Mouse (Mus musculus) 3134 (cell line): ENCODE data around the gene Cga.

ENCODE experiments used
- DNase-seq: peaks from one replicate; pipeline ENCODE4 v3.0.0-alpha.2; 2011; ENCODE audit warnings: low spot score; ENCODE audit not compliant: insufficient read length; ENCODE audit errors: extremely low read depth

The Cga gene

DNA sequence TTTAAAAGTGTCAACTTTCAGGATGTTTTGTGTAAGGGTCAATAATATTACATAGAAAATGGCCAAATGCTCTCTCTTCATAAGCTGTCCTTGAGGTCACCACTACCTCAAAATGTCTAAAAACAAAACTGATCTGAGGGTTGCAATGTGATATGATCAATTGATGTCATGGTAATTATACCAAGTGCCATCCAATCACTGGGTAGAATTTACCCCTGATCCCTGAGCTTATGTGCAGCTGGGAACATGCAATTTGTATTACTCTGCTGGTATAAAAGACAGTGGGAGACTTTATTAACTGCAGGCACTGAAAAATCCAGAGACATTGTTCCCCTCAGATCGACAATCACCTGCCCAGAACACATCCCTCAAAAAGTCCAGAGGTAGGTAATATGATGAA is at the start of gene Cga:
Gene Cga, plus strand, starts transcription at position 301 of the 400 bp plus-strand sequence.
- DNase-seq: no peak

- no peak for DNase-seq
These were observed 49.7 kb upstream of the Cga start for GRCm38 (mm10) chr4:34843839-34844238.

GRCm38 (mm10) chr4:34847679-34848309 is 45.8 kb upstream of the Cga start:
- DNase-seq: no peak

DNA sequence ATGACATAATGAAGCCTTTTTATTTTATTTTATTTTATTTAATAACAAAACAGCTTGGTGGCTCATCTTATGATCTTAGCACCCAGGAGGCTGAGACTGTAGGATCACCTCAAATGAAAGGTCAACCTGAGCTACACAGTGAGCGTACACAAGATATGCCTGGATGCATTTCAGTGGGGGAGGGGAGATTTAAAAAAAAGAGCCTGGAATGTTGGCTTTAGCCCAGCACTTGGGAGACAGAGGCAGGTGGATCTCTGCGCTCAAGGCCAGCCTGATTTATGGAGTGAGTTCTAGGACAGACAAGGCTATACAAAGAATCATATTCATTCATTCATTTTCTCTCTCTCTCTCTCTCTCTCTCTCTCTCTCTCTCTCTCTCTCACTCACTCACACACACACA is 43.4 kb upstream of the Cga start:
- no peak for DNase-seq

GRCm38 (mm10) chr4:34852051-34852450 is 41.5 kb upstream of the Cga start:
- DNase-seq: no peak

DNA sequence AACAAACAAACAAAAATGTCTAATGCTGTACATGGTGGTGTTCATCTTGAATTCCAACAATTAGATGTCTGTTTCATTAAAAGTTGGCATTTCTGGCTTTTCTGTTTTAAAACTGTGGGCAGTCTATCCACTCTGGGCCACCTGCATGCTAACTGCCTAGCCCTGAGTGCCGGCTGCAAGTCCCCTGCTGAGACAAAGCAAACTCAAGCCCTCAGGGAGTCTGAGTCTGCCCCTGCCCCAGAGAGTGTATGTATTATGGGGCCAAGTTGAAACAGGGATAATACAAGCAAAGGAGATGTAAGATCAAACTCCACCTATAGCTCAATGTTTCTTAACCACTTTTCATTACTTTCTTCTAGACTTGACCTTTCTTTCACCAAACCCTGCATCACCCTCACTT is 37.6 kb upstream of the Cga start:
- DNase-seq: no peak

DNA sequence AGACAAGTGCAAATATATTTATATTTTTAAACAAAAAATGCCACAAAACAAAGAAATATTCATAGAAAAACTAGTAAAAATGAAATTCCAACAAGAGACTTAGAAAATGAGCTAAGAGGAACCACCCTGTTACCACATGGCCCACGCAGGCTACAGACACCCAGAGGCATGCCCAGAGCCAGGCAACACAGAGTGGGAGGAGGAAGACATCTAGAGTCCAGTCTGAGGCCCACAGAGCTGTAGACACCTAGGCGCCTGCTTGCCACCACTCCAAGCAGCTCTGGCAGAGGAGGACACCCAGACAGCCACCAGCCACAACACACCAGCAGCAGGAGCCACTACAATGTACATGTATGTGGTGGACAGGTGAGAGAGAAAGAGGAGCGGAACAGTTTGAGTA is 34.7 kb upstream of the Cga start:
- peak; percentile 10 for DNase-seq

DNA sequence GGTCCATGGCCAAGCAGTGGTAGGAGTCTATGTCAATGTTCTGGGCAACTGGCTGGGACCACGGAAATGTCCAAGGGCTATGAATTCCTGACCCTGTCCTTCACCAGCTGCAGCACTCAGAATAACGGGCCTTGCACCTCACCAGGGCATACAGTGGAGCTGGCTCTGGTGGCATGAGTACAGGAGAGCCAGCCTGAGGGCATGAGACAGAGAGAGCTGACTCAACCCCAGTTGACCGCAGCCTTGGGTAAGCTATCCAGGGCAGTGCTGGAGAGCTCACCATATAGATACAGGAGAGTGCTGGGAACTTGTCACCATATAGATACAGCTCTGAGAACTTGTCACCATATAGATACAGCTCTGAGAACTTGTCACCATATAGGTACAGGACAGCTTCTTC is 34.2 kb upstream of the Cga start:
- DNase-seq: peak; percentile 67

GRCm38 (mm10) chr4:34861438-34861837 is 32.1 kb upstream of the Cga start:
- no peak for DNase-seq

- no peak for DNase-seq
These were observed 23.8 kb upstream of the Cga start for GRCm38 (mm10) chr4:34869813-34870212.

GRCm38 (mm10) chr4:34872896-34873495 is 20.6 kb upstream of the Cga start:
- DNase-seq: no peak

- DNase-seq: no peak
These were observed 19.3 kb upstream of the Cga start for GRCm38 (mm10) chr4:34874234-34874633.

DNA sequence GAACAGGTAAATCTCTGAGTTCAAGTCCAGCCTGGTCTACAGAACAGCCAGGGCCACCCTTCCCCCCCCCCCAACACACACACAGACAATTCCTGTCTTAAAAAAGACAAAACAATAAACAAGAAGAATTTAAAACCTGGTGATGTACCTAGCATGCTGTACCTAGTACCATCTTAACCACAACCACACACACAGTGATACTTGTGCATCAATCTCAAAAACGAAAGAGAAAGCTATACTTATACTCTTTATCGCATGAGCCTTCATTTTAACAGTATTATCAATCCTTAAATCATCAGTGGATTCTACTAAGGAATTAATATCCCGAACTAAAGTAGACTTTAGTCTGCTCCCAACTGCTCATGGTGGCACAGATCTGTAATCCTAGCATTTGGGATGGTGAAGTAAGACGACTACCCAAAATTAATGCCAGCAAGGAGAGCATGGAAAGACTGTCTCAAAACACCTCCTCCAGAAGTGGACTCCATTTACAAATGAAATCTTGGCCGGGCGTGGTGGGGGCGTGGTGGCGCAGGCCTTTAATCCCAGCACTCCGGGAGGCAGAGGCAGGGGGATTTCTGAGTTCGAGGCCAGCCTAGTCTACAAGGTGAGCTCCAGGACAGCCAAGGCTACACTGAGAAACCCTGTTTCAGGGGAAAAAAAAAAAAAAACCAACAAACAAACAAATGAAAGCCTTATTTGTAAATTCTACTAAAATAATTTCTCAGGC is 12.5 kb upstream of the Cga start:
- DNase-seq: no peak

DNA sequence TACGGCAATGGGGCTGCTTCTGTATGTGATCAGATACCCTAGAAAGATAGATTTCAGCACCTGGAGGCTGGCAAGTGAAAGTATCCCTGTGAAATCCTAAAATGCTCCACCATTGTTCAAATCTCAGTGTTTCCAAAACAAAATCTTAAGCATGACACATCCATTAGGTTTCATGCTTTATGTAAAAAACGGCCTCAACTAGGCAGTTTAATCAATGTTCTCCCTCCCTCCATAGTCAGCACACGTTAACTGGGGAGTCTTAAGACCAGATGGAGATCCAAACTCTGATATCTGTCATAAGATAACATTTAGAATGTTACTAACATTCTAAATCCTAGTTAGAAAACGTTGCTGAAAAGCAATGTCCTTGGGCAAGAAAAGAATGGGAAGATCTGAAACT is 11.7 kb upstream of the Cga start:
- DNase-seq: no peak

DNA sequence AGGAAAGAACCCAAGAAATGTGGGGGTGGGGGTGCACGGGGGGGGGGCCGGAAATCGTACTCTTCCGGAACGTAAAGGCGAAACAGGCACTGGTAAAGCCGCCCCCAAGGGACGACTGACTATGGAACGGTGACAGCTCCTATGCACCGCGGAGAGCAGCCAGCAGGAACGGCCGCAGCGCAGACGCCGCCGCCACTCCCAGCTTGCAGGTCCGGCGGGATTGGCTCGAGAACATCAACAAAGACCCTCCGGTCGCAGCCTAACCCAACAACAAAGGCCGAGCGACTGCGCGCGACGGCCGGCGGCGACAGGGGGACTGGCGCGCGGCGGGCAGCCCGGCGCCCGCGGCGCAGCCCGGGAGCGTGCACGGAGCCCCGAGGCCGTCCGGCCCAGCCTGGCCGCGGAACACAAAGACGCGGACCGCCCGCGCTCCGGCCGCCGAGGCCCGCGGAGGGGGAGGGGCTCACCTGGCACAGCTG is 11.2 kb upstream of the Cga start:
- DNase-seq: peak; percentile 74

DNA sequence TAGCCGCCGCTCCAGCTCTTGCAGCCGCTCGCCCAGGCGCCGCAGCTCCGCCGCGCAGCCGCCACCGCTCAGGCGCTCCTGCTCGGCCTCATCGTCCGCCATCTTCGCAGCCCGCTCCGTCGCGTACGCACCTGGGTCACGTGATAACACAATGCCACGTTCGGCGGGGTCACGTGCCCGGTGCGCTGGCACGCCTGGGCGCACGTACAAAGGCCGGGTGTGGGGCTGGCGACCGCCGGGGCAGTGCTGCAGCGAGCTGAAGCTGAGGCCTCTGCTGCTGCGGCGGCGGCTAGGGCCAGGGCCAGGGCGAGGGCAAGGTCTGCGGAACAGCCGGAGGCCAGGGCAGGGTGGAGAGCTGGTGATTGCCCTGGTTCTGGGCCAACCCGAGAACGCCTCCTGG is 10.8 kb upstream of the Cga start, which contains the start of gene Zfp292:
Gene Zfp292, minus strand, starts transcription at position 143 of the 400 bp plus-strand sequence.
- peak; percentile 95 for DNase-seq

GRCm38 (mm10) chr4:34883366-34884029 is 10.1 kb upstream of the Cga start:
- DNase-seq: no peak

DNA sequence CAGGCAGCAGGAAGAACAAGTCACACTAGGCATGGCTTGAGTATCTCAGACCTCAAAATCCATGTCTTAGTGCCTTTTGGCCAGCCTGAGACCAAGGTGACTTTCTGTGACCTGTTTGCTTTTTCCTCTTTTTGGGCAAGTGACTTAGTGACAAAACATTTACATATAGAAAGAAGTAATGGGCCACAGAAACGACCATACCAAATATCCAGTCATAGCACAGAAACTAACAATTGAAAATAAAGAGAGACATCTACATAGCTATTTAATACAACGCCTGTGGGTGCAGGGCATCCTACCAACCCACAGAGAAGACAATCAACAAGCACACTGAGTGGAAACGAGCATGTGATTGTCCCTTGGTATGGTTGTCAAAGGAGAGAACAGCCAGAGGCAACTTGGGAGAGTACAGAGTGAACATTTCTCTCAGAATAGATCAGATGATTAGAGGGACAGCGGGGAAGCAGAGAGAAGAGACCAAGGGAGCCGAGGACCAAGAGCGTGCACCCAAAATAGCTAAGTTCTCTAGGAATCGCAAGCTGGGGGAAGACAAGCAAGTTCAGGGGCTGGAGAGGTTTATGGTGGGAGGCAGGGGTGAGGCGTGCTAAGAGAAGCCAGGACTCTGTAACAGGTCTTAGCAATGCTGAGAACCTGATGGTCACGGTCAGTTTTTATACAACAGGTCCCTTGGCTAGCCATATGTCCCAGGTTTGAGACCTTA is 7.8 kb upstream of the Cga start:
- no peak for DNase-seq

GRCm38 (mm10) chr4:34886490-34887111 is 7.0 kb upstream of the Cga start:
- DNase-seq: peak; percentile 93

DNA sequence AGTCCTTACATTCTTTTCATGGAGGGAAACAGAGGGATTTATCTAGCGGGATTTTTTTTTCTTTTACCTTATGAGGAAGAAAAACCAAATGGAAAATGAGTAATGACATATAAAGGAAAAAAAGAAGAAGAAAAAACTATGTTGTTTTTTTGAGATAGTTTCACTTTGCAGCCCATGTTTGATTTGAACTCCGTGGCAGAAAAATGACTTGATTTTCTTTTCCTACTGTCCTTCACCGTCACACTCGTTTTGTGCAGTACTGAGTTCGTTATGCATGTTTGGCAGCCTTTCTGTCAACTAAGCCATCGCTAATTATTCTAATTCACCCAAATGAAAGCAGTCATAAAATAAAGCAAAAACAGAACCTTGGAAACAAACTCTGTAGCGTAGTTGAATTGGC is 6.3 kb upstream of the Cga start:
- DNase-seq: no peak
